Mouse (Mus musculus) G1E (cell line): ENCODE results near the gene Trir. TPM values are rescaled to one million over a fixed set of nuclear protein-coding genes. Genes with fewer than 3 reads are reported as not detected.
A peak's percentile ranks its signal among the peaks of the same experiment; 100 is the strongest.

Experiments used
- ATAC-seq: 2 replicates; pipeline ENCODE4 v1.8.0; 2016; ENCODE audit warnings: mild to moderate bottlenecking; ENCODE audit not compliant: insufficient number of reproducible peaks, poor library complexity, low FRiP score, severe bottlenecking; ENCODE audit errors: extremely low read depth
- DNase-seq: peaks from one replicate; pipeline ENCODE4 v3.0.0; 2012; ENCODE audit warnings: low spot score
- H3K27me3 ChIP-seq: 2 replicates; pipeline ENCODE4 v1.6.1; 2012; ENCODE audit warnings: mild to moderate bottlenecking, low read length, inconsistent platforms; ENCODE audit not compliant: insufficient read depth
- H3K36me3 ChIP-seq: replicated peaks from 2 replicates; pipeline ENCODE3; 2012; ENCODE audit warnings: mild to moderate bottlenecking, inconsistent platforms
- H3K4me1 ChIP-seq: 2 replicates; pipeline ENCODE4 v1.6.1; 2012; ENCODE audit warnings: low read depth, low read length, inconsistent platforms, mixed read lengths; ENCODE audit not compliant: insufficient read depth
- H3K4me3 ChIP-seq: 2 replicates; pipeline ENCODE4 v1.5.1; 2012; ENCODE audit warnings: low read depth, mild to moderate bottlenecking, inconsistent platforms, low read length, moderate library complexity, mixed read lengths
- H3K9me3 ChIP-seq: replicated peaks from 2 replicates; pipeline ENCODE4 v1.6.1; 2012; ENCODE audit warnings: inconsistent platforms
- CTCF ChIP-seq: IDR thresholded peaks from 2 replicates; pipeline ENCODE4 v1.5.1; 2012; ENCODE audit warnings: low read depth, low read length, inconsistent platforms, mixed read lengths
- GATA1 ChIP-seq: IDR thresholded peaks from 2 replicates; pipeline ENCODE4 v1.6.1; 2012; ENCODE audit warnings: borderline replicate concordance, low read length, inconsistent platforms, mixed read lengths
- GATA2 ChIP-seq: IDR thresholded peaks from 2 replicates; pipeline ENCODE4 v1.6.1; 2012; ENCODE audit warnings: low read depth, low read length, inconsistent platforms, borderline replicate concordance
- POLR2AphosphoS5 ChIP-seq: IDR thresholded peaks from 2 replicates; pipeline ENCODE4 v1.6.1; 2012; ENCODE audit warnings: low read depth, low read length, inconsistent platforms; ENCODE audit not compliant: insufficient replicate concordance
- TAL1 ChIP-seq: conservative IDR thresholded peaks from 2 replicates; pipeline ENCODE4 v1.6.1; 2012; ENCODE audit warnings: low read depth, low read length, inconsistent platforms, mixed read lengths
- polyA plus RNA-seq: library from polyadenylated mRNA; stranded (reverse); fragments of >175 nt; gene quantifications from 2 replicates; pipeline ENCODE4 v1.2.3, GENCODE M21; 2012
- total RNA-seq, 2 experiments: library from RNA; stranded (forward) in 1 of 2; stranded (reverse) in 1 of 2; fragments of 200-1000 nt in 1 of 2; fragments of >200 nt in 1 of 2; fragmentation: Nextera tagmentation in 1 of 2; gene quantifications; 2 replicates each; pipeline ENCODE4 v1.2.3; 2014 to 2017

Trir gene
- total and polyA plus RNA-seq, 3 experiments: 61.3 to 263 (median 151) TPM

- ATAC-seq (no peak), DNase-seq (peak; percentile 21)
- TF ChIP-seq GATA1 (no peak), POLR2AphosphoS5 (no peak), TAL1 (no peak), CTCF (no peak), GATA2 (no peak)
- Histone ChIP-seq H3K27me3 (no peaks in the 10 kb centered on the region), H3K36me3 (peaks cover 4% of the 10 kb centered on the region), H3K4me3 (peak overlapping the region; percentile 25; the same call in 1 of the 2 replicates), H3K9me3 (no peaks in the 10 kb centered on the region), H3K4me1 (peaks cover 95% of the 10 kb centered on the region)
Observed at GRCm38 (mm10) chr8:84981644-84982498, 44.8 kb upstream of the Trir start.

- no peak for DNase-seq
- H3K4me1 ChIP-seq: peaks cover 95% of the 10 kb centered on the region
- TF ChIP-seq CTCF (no peak), GATA1 (no peak), GATA2 (no peak), POLR2AphosphoS5 (no peak), TAL1 (no peak)
Observed at GRCm38 (mm10) chr8:84982499-84983011, 44.1 kb upstream of the Trir start.

GRCm38 (mm10) chr8:84984294-84985048 lies 42.2 kb upstream of the Trir start:
- Histone ChIP-seq H3K36me3 (no peaks in the 10 kb centered on the region), H3K4me3 (peak overlapping the region; percentile 74; the same call in 1 of the 2 replicates), H3K9me3 (no peaks in the 10 kb centered on the region), H3K27me3 (no peaks in the 10 kb centered on the region), H3K4me1 (peaks cover 94% of the 10 kb centered on the region)
- DNase-seq: no peak
- TF ChIP-seq TAL1 (no peak), GATA2 (no peak), CTCF (no peak), GATA1 (no peak), POLR2AphosphoS5 (no peak)
- no peak for ATAC-seq

More at GRCm38 (mm10) chr8:84982499-84983011, 44.1 kb upstream of the Trir start:
- Histone ChIP-seq H3K27me3 (no peaks in the 10 kb centered on the region), H3K9me3 (no peaks in the 10 kb centered on the region), H3K4me3 (peak overlapping the region; percentile 25; the same call in 1 of the 2 replicates), H3K36me3 (no peaks in the 10 kb centered on the region)
- ATAC-seq: no peak

- no peak for ATAC-seq
- DNase-seq: no peak
- Histone ChIP-seq H3K27me3 (no peaks in the 10 kb centered on the region), H3K36me3 (no peaks in the 10 kb centered on the region), H3K4me3 (peak overlapping the region; percentile 74), H3K9me3 (no peaks in the 10 kb centered on the region), H3K4me1 (peaks cover 87% of the 10 kb centered on the region)
- no peak for TF ChIP-seq CTCF
- no peak for TF ChIP-seq TAL1
- no peak for TF ChIP-seq GATA2
- no peak for TF ChIP-seq POLR2AphosphoS5
- no peak for TF ChIP-seq GATA1
Observed at GRCm38 (mm10) chr8:84985049-84985683, 41.5 kb upstream of the Trir start.

- peak; percentile 12; the same call in 1 of the 2 replicates for ATAC-seq
- TF ChIP-seq GATA2 (no peak), CTCF (no peak), TAL1 (no peak), GATA1 (no peak), POLR2AphosphoS5 (no peak)
- no peaks in the 10 kb centered on the region for H3K36me3 ChIP-seq
- no peaks in the 10 kb centered on the region for H3K9me3 ChIP-seq
- peaks cover 84% of the 10 kb centered on the region for H3K4me1 ChIP-seq
- H3K4me3 ChIP-seq: peak overlapping the region; percentile 74
- H3K27me3 ChIP-seq: no peaks in the 10 kb centered on the region
- DNase-seq: peak; percentile 75
Observed at GRCm38 (mm10) chr8:84985684-84986378, 40.8 kb upstream of the Trir start.
